Mouse (Mus musculus) kidney, adult 2 months (tissue): ENCODE data around the gene Disp1. TPM values are rescaled to one million over a fixed set of nuclear protein-coding genes. Genes with fewer than 3 reads are reported as not detected.

Experiments used
- DNase-seq: peaks from one replicate; pipeline ENCODE4 v3.0.0; 2021
- H3K27ac ChIP-seq: fragments of 200-500 bp; 2 replicates; pipeline ENCODE4 v1.5.1; 2012; ENCODE audit warnings: low read depth, low read length, control low read depth, inconsistent platforms; ENCODE audit not compliant: insufficient read depth
- H3K27me3 ChIP-seq: fragments of 200-500 bp; replicated peaks from 2 replicates; pipeline ENCODE4 v1.6.1; 2012; ENCODE audit warnings: mild to moderate bottlenecking, moderate library complexity, low read length, inconsistent platforms; ENCODE audit not compliant: control insufficient read depth, insufficient read depth
- H3K36me3 ChIP-seq: fragments of 200-500 bp; 2 replicates; pipeline ENCODE4 v1.6.1; 2012; ENCODE audit warnings: mild to moderate bottlenecking, moderate library complexity, low read length, inconsistent platforms; ENCODE audit not compliant: control insufficient read depth, insufficient read depth
- H3K4me1 ChIP-seq: fragments of 200-500 bp; 2 replicates; pipeline ENCODE4 v1.6.1; 2011; ENCODE audit warnings: low read length; ENCODE audit not compliant: control insufficient read depth, insufficient read depth
- H3K4me3 ChIP-seq: fragments of 200-500 bp; 2 replicates; pipeline ENCODE4 v1.5.1; 2011; ENCODE audit warnings: mild to moderate bottlenecking, low read depth, low read length, control low read depth; ENCODE audit not compliant: insufficient read depth
- CTCF ChIP-seq: fragments of 200-500 bp; conservative IDR thresholded peaks from 2 replicates; pipeline ENCODE4 v1.5.1; 2011; ENCODE audit warnings: low read depth, mild to moderate bottlenecking, control low read depth, low read length, moderate library complexity, mixed read lengths; ENCODE audit not compliant: insufficient read depth, insufficient read length
- POLR2A ChIP-seq: fragments of 200-500 bp; IDR thresholded peaks from one replicate; pipeline ENCODE4 v1.6.1; 2011; ENCODE audit warnings: low read depth, low read length, control low read depth
- WGBS: fragments of 180-500 bp; shearing (Covaris S2); methylation state at CpG from one replicate; pipeline ENCODE4 v1.1.7; 2018; 5-methylcytosine and 5-hydroxymethylcytosine counted together
- polyA plus RNA-seq: library from polyadenylated mRNA; depleted of rRNA; stranded (reverse); fragments of >200 nt; gene quantifications from 2 replicates; pipeline ENCODE4 v1.2.3, GENCODE M21; 2012

Gene Disp1
- polyA plus RNA-seq, 1 experiment = 5.5 TPM

GRCm38 (mm10) chr1:183141329-183141728, 80.0 kb downstream of the Disp1 start:
- TF ChIP-seq POLR2A = no peak
- TF ChIP-seq CTCF = no peak
- 0 out of 2 replicates have a peak, but pooled peaks cover 2% of the 10 kb centered on the region for H3K4me1 ChIP-seq
- 85% methylated on average over 2 of the region's 2 CpGs for WGBS
- no peak overlapping the region for H3K4me3 ChIP-seq
- no peaks in the 10 kb centered on the region for H3K36me3 ChIP-seq
- no peak overlapping the region for H3K27ac ChIP-seq
- H3K27me3 ChIP-seq = no peaks in the 10 kb centered on the region
- DNase-seq = no peak

- no peak for DNase-seq
- no peaks in the 10 kb centered on the region for H3K27me3 ChIP-seq
- no peak overlapping the region for H3K4me3 ChIP-seq
- no peaks in the 10 kb centered on the region for H3K4me1 ChIP-seq
- no peak overlapping the region for H3K27ac ChIP-seq
- 88% methylated on average over 12 of the region's 12 CpGs for WGBS
- no peaks in the 10 kb centered on the region for H3K36me3 ChIP-seq
- TF ChIP-seq CTCF (no peak), POLR2A (no peak)
Observed at GRCm38 (mm10) chr1:183140511-183141268, 80.6 kb downstream of the Disp1 start.

GRCm38 (mm10) chr1:183138088-183138487, 83.2 kb downstream of the Disp1 start:
- H3K27ac ChIP-seq = no peak overlapping the region
- no peaks in the 10 kb centered on the region for H3K27me3 ChIP-seq
- TF ChIP-seq CTCF = no peak
- TF ChIP-seq POLR2A = no peak
- no peaks in the 10 kb centered on the region for H3K4me1 ChIP-seq
- no peak overlapping the region for H3K4me3 ChIP-seq
- no peaks in the 10 kb centered on the region for H3K36me3 ChIP-seq
- DNase-seq = no peak
- WGBS = 80% methylated on average over 4 of the region's 4 CpGs

- no peaks in the 10 kb centered on the region for H3K4me1 ChIP-seq
- no peaks in the 10 kb centered on the region for H3K27me3 ChIP-seq
- DNase-seq = no peak
- no peak for TF ChIP-seq POLR2A
- TF ChIP-seq CTCF = no peak
- H3K27ac ChIP-seq = no peak overlapping the region
- 87% methylated on average over 4 of the region's 4 CpGs for WGBS
- no peak overlapping the region for H3K4me3 ChIP-seq
- H3K36me3 ChIP-seq = no peaks in the 10 kb centered on the region
Observed at GRCm38 (mm10) chr1:183134427-183134826, 86.9 kb downstream of the Disp1 start.

GRCm38 (mm10) chr1:183133440-183133839, 87.9 kb downstream of the Disp1 start:
- no peaks in the 10 kb centered on the region for H3K4me1 ChIP-seq
- H3K4me3 ChIP-seq = no peak overlapping the region
- no peaks in the 10 kb centered on the region for H3K27me3 ChIP-seq
- DNase-seq = no peak
- H3K27ac ChIP-seq = no peak overlapping the region
- TF ChIP-seq CTCF (no peak), POLR2A (no peak)
- no peaks in the 10 kb centered on the region for H3K36me3 ChIP-seq
- 86% methylated on average over 3 of the region's 3 CpGs for WGBS

GRCm38 (mm10) chr1:183127246-183127645, 94.1 kb downstream of the Disp1 start:
- no peak for DNase-seq
- Histone ChIP-seq H3K27me3 (no peaks in the 10 kb centered on the region), H3K27ac (no peak overlapping the region), H3K4me3 (no peak overlapping the region), H3K36me3 (no peaks in the 10 kb centered on the region), H3K4me1 (no peaks in the 10 kb centered on the region)
- WGBS = 82% methylated on average over 4 of the region's 4 CpGs
- TF ChIP-seq POLR2A (no peak), CTCF (no peak)

- no peaks in the 10 kb centered on the region for H3K27me3 ChIP-seq
- WGBS = 51% methylated on average over 3 of the region's 3 CpGs
- no peaks in the 10 kb centered on the region for H3K36me3 ChIP-seq
- H3K27ac ChIP-seq = no peak overlapping the region
- TF ChIP-seq CTCF = no peak
- no peak overlapping the region for H3K4me3 ChIP-seq
- DNase-seq = no peak
- no peaks in the 10 kb centered on the region for H3K4me1 ChIP-seq
Observed at GRCm38 (mm10) chr1:183123725-183124124, 97.6 kb downstream of the Disp1 start.
